In genomic region chr19:10525106-10525901, GRCm38 (mm10) we compare ENCODE assay signal across 8 mouse cellular contexts. TPM values are rescaled to one million over a fixed set of nuclear protein-coding genes. Genes with fewer than 3 reads are reported as not detected.
DNase-seq lines count a peak whose midpoint lies in the region; ATAC-seq lines count a peak whose summit lies in the region.

Gene Cpsf7, plus strand, starts transcription at chr19:10525266.

- H3K4me3 ChIP-seq in heart, embryonic 10.5 days, result peak within 1 kb of the TSS; percentile 90
- peak within 1 kb of the TSS; percentile 89 for H3K4me3 ChIP-seq in kidney, embryonic 15.5 days (replicated peaks)

- no peaks in the 10 kb centered on the region for H3K9me3 ChIP-seq in heart, embryonic 10.5 days
- H3K9me3 ChIP-seq in kidney, embryonic 15.5 days (replicated peaks), result no peaks in the 10 kb centered on the region

- peaks cover 26% of the 10 kb centered on the region for H3K36me3 ChIP-seq in heart, embryonic 10.5 days
- H3K36me3 ChIP-seq in kidney, embryonic 15.5 days, result peaks cover 24% of the 10 kb centered on the region

- peaks cover 24% of the 10 kb centered on the region for H3K4me1 ChIP-seq in heart, embryonic 10.5 days
- peaks cover 29% of the 10 kb centered on the region for H3K4me1 ChIP-seq in kidney, embryonic 15.5 days

- H3K27me3 ChIP-seq in heart, embryonic 10.5 days (ENCODE audit: insufficient read depth, poor library complexity, severe bottlenecking), result no peaks in the 10 kb centered on the region
- no peaks in the 10 kb centered on the region for H3K27me3 ChIP-seq in kidney, embryonic 15.5 days

- peak within 1 kb of the TSS; percentile 64 for H3K4me2 ChIP-seq in kidney, embryonic 15.5 days

- DNase-seq in B cell, adult 2 months, result peak; percentile 85
- peak; percentile 98 for DNase-seq in brain, adult 2 months (ENCODE audit: low read depth, low spot score)
- DNase-seq in heart, embryonic 10.5 days (ENCODE audit: low spot score), result peak; percentile 98
- DNase-seq in liver, result peak; percentile 95
- DNase-seq in spleen, postnatal 4 days (ENCODE audit: low spot score in 2 of 2), result peak; percentile 87 to 94

- H3K27ac ChIP-seq in heart, embryonic 10.5 days, result peak within 1 kb of the TSS; percentile 100
- H3K27ac ChIP-seq in kidney, embryonic 15.5 days, result peak within 1 kb of the TSS; percentile 99

- peak within 1 kb of the TSS; percentile 93 for H3K9ac ChIP-seq in kidney, embryonic 15.5 days

- peak; percentile 89 for ATAC-seq in erythroblast, adult 5-6 weeks (replicated peaks; ENCODE audit: low FRiP score, poor library complexity, severe bottlenecking)
- peak; percentile 96 for ATAC-seq in kidney, embryonic 15.5 days (replicated peaks; ENCODE audit: low FRiP score)
- peak; percentile 89 for ATAC-seq in monocyte, adult 5-6 weeks (replicated peaks; ENCODE audit: insufficient number of reproducible peaks, low FRiP score, low TSS enrichment, poor library complexity, severe bottlenecking)

- under 1% methylated on average over 92 of the region's 93 CpGs for WGBS in heart, embryonic 10.5 days
- WGBS in kidney, embryonic 15.5 days, result under 1% methylated on average over 74 of the region's 93 CpGs

RNA-seq across cellular contexts. Expression of gene Cpsf7, which starts in this region (rescaled TPM):
- 18.4 and 27.1 TPM in 2 replicates for total RNA-seq in erythroblast, adult 5-6 weeks (2015; ENCODE audit: low replicate concordance)
- total RNA-seq in erythroblast, adult 5-6 weeks (2017; ENCODE audit: low replicate concordance), result 20.4 and 20.8 TPM in 2 replicates
- 38.4 and 40.5 TPM in 2 replicates for polyA plus RNA-seq in heart, embryonic 10.5 days (2016; fragmentation: Nextera tagmentation; extraction: Ambion mirVana)
- 48.0 and 49.6 TPM in 2 replicates for polyA plus RNA-seq in kidney, embryonic 15.5 days (2015; fragmentation: Nextera tagmentation; extraction: Ambion mirVana)
- 49.1 to 87.5 TPM (median 69.3 TPM) in 3 replicates for total RNA-seq in monocyte, adult 5-6 weeks (2017)

Comparison
In these comparisons a context has a peak if more than half of its experiments do, and no peak if none do; other contexts are left out.
1. Peak in every context shown above with its lines: DNase-seq, ATAC-seq, H3K4me3 ChIP-seq and H3K27ac ChIP-seq.